Mouse (Mus musculus) B cell, adult 2 months (primary cell): ENCODE data around the gene Gm8765.
"Not testable (repeated sequence)": the region's sequence is repeated elsewhere in the genome, so short reads cannot be mapped to it uniquely, and the experiment has no call there.

ENCODE experiments used
- DNase-seq, 2 experiments: peaks; one replicate each; pipeline ENCODE4 v3.0.0; 2022

Gene Gm8765

DNA sequence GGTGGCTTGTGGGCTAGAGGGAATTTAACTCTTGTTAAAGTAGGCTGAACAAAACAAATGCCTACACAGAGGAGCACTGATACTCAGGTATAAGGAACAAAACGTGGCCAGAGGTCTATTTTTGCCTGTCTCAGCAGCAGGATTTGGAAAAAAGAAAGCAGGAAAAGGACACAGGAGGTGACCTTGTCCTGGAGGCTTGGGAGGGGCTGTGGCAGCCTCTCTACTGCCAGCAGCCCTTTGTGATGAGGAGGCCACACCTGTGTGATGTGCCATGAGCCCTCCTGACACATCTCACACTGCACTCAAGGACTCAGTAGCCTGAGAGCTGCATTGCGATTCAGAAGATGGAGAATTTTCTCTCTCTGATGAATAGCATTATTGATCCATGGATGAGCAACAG is at the start of gene Gm8765:
Gene Gm8765 (plus strand): TSS at position 301 of the 400 bp plus-strand sequence.
- not testable (repeated sequence) for DNase-seq

GRCm38 (mm10) chr13:50648771-50649170 is 49.3 kb upstream of the Gm8765 start:
- DNase-seq, result not testable (repeated sequence)

- DNase-seq, result not testable (repeated sequence)
Measured at GRCm38 (mm10) chr13:50750282-50750681, 52.2 kb downstream of the Gm8765 start.

DNA sequence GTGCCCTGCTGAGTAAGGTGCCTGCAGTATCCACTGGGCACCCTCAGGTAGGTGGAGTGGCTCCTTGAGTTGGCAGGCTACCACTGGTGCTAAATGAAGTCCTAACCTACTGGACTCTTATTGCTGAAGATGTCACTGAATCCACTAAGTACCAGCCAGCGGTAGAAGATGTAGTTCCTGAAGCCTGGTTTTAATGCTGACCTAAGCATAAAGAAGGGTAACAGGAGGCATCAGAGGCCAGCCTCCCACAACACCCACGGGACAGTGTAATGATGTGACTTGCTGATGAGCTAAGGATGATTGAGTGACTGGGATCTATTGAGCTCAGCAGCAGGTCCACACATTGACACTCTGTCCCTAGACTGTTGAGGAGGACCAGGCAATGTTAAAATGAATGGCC is 53.6 kb downstream of the Gm8765 start:
- DNase-seq, result no peak

GRCm38 (mm10) chr13:50752961-50753360 is 54.8 kb downstream of the Gm8765 start:
- DNase-seq, result not testable (repeated sequence)
